Mouse (Mus musculus): ENCODE measurements around the gene 1700092M07Rik.

Gene 1700092M07Rik

GRCm38 (mm10) chr19:8740603-8741002 is at the start of gene 1700092M07Rik:
1700092M07Rik (plus strand) TSS chr19:8740718.
- CTCF ChIA-PET, result no interaction called here

DNA sequence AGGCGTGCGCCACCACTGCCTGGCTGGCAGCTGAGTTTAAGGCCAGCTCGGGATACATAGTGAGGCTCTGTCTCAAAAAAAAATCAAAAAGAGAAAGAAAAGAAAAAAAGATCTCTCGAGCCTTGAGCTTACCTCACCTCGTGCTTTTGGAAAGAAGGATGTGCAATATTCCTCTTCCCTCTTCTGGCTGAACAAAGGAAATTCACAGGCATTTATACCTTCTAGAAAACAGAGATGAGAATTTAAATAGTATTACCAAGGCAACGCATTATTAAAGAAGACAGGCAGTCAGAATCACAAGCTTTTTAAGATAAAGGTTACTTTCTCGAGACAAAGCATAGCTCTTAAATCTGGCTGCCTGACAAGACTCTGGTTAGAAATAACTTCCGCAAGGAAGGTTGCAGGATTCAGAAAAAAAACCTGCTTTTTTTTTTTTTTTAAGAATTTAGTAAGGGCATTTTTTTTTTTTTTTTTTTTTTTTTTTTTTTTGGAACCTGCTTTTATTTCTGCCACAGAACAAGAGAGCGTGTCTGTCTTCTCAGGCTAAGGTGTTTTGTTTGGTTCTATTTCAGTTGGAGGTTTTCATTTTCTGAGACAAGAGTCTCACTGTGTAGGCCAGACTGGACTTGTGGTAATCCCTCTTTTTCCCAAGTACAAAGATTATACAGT is 48.5 kb upstream of the 1700092M07Rik start:
- CTCF ChIA-PET, result no interaction called here

GRCm38 (mm10) chr19:8692740-8693139 is 47.8 kb upstream of the 1700092M07Rik start:
- CTCF ChIA-PET, result interaction anchor here (0.6 kb wide), 1 partner anchor 114 kb away, joined by 3 read pairs; no protein-coding TSS in a partner anchor

DNA sequence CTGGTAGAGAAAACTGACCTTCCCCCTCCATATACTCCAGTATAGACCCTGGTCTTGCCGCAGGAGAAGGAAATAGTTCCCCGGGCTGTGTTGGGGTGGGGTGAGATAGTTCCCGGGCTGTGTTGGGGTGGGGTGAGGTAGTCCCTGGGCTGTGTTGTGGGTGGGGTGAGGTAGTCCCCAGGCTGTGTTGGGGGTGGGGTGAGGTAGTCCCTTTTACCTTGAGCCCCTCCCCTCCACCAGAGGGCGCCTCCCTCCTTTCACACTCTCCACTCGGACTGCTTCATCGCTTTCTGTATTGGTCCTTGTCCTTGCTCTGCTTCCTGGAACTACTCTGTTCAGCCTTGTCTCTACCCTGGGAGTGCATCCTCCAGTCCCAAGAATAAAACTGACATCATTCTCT is 45.2 kb upstream of the 1700092M07Rik start:
- CTCF ChIA-PET, result interaction anchor here (0.9 kb wide), 1 partner anchor 1304 kb away, joined by 14 read pairs; no protein-coding TSS in a partner anchor

GRCm38 (mm10) chr19:8699652-8700051 is 40.9 kb upstream of the 1700092M07Rik start:
- CTCF ChIA-PET, result interaction anchor here (0.6 kb wide), 1 partner anchor 1334 kb away, joined by 6 read pairs; no protein-coding TSS in a partner anchor

GRCm38 (mm10) chr19:8702458-8702857 is 38.1 kb upstream of the 1700092M07Rik start:
- CTCF ChIA-PET, result no interaction called here

GRCm38 (mm10) chr19:8703571-8703970 is 36.9 kb upstream of the 1700092M07Rik start:
- CTCF ChIA-PET, result no interaction called here

GRCm38 (mm10) chr19:8705026-8705708 is 35.4 kb upstream of the 1700092M07Rik start:
- CTCF ChIA-PET, result no interaction called here

DNA sequence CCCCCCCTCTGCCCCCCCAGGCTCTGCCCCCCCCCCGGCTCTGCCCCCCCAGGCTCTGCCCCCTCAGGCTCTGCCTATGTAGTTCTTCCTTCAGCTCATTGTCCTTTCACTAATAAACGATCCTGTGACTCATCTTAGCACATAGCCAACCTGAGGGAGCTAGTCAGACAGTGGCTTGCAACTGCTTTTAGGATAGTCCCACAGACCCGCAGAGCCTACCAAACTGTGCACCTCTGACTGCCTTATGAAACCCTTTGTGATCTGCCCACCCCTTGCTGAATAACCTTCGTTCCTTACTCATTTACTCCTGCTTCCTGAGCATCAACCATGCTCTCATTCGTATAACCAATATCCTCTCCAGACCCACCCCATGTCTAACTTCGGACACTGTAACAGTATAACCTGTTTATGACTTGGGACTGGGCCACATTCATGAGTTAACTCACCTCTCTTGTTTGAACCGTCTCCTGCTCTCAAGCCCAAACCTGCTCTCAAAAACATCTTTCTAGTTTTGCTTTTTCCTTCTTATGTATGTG is 34.3 kb upstream of the 1700092M07Rik start:
- CTCF ChIA-PET, result no interaction called here

- CTCF ChIA-PET, result no interaction called here
These were observed 33.6 kb upstream of the 1700092M07Rik start for GRCm38 (mm10) chr19:8706930-8707329.

- CTCF ChIA-PET, result no interaction called here
These were observed 31.6 kb upstream of the 1700092M07Rik start for GRCm38 (mm10) chr19:8708954-8709353.

DNA sequence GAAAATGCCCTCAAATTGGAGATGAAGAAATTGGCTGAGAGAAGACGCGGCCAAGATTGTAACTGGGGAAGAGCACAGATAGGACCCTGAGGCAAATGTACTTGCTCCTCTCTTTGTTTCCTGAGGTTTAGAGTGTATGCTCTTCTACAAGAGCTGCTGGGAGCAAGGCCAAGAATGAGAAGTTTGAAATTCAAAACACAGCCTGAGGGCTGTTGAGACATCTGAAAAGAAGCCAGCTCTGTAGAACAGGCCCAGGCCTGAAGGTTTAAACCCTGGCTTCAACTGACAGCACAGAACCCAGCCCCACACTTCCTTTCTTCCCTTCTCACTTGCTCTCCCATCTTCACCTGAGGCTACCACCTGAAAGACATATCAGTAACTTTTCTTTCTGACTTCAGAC is 30.5 kb upstream of the 1700092M07Rik start:
- CTCF ChIA-PET, result no interaction called here

DNA sequence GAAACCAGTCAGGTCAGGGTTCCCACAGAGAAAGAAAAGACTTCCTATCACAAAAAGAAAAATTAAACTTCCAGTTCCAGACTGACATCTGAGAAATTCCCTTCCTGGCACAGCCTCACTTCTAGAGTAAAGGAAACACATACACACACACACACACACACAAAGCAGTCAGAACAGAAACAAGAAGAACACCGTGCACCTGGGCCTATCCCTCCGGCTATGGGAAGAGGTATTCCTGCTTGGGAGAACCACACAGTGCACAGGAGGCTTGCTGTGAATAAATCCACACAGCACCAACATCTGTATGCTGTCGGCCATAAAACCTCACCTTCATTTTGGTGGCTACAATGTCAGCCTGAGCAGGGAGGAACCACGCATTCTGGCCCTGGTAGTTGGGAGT is 29.0 kb upstream of the 1700092M07Rik start:
- CTCF ChIA-PET, result no interaction called here

DNA sequence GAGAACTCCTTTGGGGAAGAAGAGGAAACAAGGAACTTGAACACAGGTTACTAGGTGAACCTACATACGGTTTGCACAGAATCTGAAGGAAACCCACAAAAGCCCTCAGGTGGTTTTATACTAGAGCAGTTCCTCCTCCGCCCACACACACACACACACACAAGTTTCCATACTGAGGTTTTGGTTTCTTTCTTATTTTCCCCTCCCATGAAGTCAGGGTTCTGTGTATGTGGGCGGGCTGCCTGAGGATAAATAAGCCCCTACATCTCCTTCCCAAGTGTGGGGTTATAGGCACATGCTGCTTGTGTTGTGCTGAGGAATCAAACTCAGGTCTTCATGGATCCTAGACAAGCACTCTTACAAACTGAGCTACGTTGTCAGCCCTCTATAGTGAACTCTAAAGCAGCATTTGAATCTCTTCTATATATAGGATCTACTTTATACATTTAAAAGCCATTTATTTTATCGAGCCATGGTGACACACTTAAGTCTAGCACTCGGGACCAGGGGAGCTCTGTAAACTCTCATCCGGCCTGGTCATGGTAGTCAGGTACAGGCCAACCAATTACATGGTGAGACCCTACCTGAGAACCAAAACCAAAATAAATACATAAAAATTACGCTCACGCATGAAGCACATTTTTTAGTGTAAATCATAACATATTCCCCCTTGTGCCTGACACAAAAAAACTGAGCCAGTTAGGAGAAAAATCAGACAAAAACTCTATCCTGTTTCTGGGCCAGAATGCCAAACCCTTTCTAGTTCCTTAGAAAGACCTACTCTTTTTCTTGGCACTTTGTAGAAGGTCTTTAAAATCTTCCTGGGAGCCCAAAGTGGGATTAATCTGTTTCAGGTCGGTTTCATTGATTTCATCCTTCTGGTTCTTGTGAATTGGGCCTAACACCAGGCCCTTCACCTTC is 28.3 kb upstream of the 1700092M07Rik start:
- CTCF ChIA-PET, result interaction anchor here (1.2 kb wide), 1 partner anchor 10 kb away, joined by 7 read pairs; the partner anchor contains the start of gene Slc3a2

- CTCF ChIA-PET, result interaction anchor here (0.6 to 1.2 kb wide), 3 partner anchors 10 to 262 kb away, joined by 3 to 7 read pairs (median 3); partner anchors contain the start of gene Slc3a2
These were observed 27.6 kb upstream of the 1700092M07Rik start for GRCm38 (mm10) chr19:8712870-8713305.

GRCm38 (mm10) chr19:8713306-8713996 is 27.1 kb upstream of the 1700092M07Rik start:
- CTCF ChIA-PET, result interaction anchor here (0.6 to 1.2 kb wide), 4 partner anchors 9 to 262 kb away, joined by 3 to 7 read pairs (median 4); partner anchors contain the start of genes Slc3a2 and Tmem223

GRCm38 (mm10) chr19:8713997-8714652 is 26.4 kb upstream of the 1700092M07Rik start:
- CTCF ChIA-PET, result interaction anchor here (0.6 to 1.2 kb wide), 4 partner anchors 9 to 57 kb away, joined by 3 to 14 read pairs (median 6); partner anchors contain the start of genes Slc3a2 and Tmem223

DNA sequence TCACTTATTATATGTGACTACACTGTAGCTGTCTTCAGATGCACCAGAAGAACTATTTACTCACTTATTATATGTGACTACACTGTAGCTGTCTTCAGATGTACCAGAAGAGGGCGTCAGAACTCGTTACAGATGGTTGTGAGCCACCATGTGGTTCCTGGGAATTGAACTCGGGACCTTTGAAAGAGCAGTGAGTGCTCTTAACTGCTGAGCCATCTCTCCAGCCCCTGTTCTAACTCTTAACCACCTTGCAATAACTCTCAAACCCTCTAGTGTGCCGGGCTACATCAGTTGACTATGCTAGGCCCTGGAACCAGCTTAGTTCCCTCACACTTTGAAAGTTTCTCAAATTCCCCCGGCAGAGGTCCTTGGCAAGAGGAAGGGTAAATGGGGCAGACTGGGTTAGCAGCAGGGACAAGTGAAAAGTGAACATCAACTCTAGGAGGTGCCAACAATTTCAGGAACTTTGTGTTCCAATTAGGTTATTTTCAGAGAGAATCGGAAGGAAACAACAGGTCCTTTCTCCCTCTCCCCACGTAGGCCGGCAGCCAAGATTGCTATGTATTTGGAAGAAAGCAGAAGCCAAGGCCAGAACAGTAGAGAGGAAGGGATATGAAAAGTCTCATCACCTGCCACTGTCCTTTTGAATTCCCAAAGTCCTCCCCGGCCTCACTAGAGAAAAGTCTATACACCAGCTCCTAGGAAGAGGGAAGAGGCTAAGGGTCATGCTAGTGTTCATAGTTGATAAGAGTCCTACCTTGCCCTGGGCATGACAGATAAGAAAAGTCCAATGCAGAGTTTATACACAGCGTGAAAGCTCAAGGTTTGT is 25.7 kb upstream of the 1700092M07Rik start:
- CTCF ChIA-PET, result interaction anchor here (0.6 to 1.0 kb wide), 2 partner anchors 13 to 49 kb away, joined by 3 to 14 read pairs; no protein-coding TSS in a partner anchor
